In genomic region chr13:69802095-69802494, GRCm38 (mm10) we compare ENCODE assay signal across 8 mouse cellular contexts. TPM values are rescaled to one million over a fixed set of nuclear protein-coding genes. Genes with fewer than 3 reads are reported as not detected.
DNase-seq lines count a peak whose midpoint lies in the region; ATAC-seq and TF ChIP-seq lines count a peak whose summit lies in the region.

Gene Med10, plus strand, starts transcription at chr13:69802395.

- H3ac ChIP-seq in C2C12 (ENCODE audit: control insufficient read depth, insufficient read length, low read depth), result no peak within 1 kb of the TSS

- no peak for ATAC-seq in erythroid progenitor cell, adult 5-6 weeks (replicated peaks; ENCODE audit: low FRiP score, poor library complexity, severe bottlenecking)
- no peak for ATAC-seq in hindbrain, embryonic 12.5 days (ENCODE audit: low FRiP score)
- no peak for ATAC-seq in liver, embryonic 13.5 days (ENCODE audit: low read depth)

- H3K4me3 ChIP-seq in C2C12 (ENCODE audit: insufficient read depth, poor library complexity, severe bottlenecking), result no peak within 1 kb of the TSS
- H3K4me3 ChIP-seq in hindbrain, embryonic 12.5 days, result no peak within 1 kb of the TSS
- H3K4me3 ChIP-seq in liver, embryonic 13.5 days (replicated peaks), result no peak within 1 kb of the TSS

- no peaks in the 10 kb centered on the region for H3K79me2 ChIP-seq in C2C12 (ENCODE audit: control insufficient read depth, insufficient read depth)

- H3K79me3 ChIP-seq in C2C12 (ENCODE audit: low read depth), result no peaks in the 10 kb centered on the region

- 78% methylated on average over 5 of the region's 5 CpGs for WGBS in hindbrain, embryonic 12.5 days
- WGBS in liver, embryonic 13.5 days (ENCODE audit: insufficient replicate concordance), result 58% methylated on average over 5 of the region's 5 CpGs

- no peak within 1 kb of the TSS for H3K9ac ChIP-seq in hindbrain, embryonic 12.5 days
- no peak within 1 kb of the TSS for H3K9ac ChIP-seq in liver, embryonic 13.5 days

- H3K27ac ChIP-seq in hindbrain, embryonic 12.5 days, result no peak within 1 kb of the TSS
- no peak within 1 kb of the TSS for H3K27ac ChIP-seq in liver, embryonic 13.5 days

- H3K9me3 ChIP-seq in hindbrain, embryonic 12.5 days (replicated peaks), result no peaks in the 10 kb centered on the region
- no peaks in the 10 kb centered on the region for H3K9me3 ChIP-seq in liver, embryonic 13.5 days (replicated peaks)

- H3K4me1 ChIP-seq in hindbrain, embryonic 12.5 days, result no peaks in the 10 kb centered on the region
- no peaks in the 10 kb centered on the region for H3K4me1 ChIP-seq in liver, embryonic 13.5 days (replicated peaks)

- no peak for TF ChIP-seq CTCF in C2C12 (IDR thresholded peaks at IDR 0.05; ENCODE audit: control insufficient read depth, insufficient read depth, insufficient read length)

- no peak within 1 kb of the TSS for H3K4me2 ChIP-seq in hindbrain, embryonic 12.5 days (replicated peaks)
- H3K4me2 ChIP-seq in liver, embryonic 13.5 days, result no peak within 1 kb of the TSS

- DNase-seq in adrenal gland, adult 18-20 months (ENCODE audit: low spot score in 2 of 2), result no peak
- no peak for DNase-seq in adrenal gland, adult (ENCODE audit: inconsistent age in 2 of 2, low spot score in 1 of 2)
- DNase-seq in liver, embryonic 13.5 days, result no peak
- no peak for DNase-seq in embryo, embryonic 10.5 days (ENCODE audit: low spot score)
- no peak for DNase-seq in frontal cortex, postnatal 10 days (ENCODE audit: low spot score in 2 of 2)

- H3K36me3 ChIP-seq in C2C12 (ENCODE audit: control insufficient read depth, insufficient read depth), result no peaks in the 10 kb centered on the region
- no peaks in the 10 kb centered on the region for H3K36me3 ChIP-seq in hindbrain, embryonic 12.5 days
- no peaks in the 10 kb centered on the region for H3K36me3 ChIP-seq in liver, embryonic 13.5 days

- peaks cover 8% of the 10 kb centered on the region for H3K27me3 ChIP-seq in C2C12 (ENCODE audit: control insufficient read depth, insufficient read depth, insufficient read length)
- no peaks in the 10 kb centered on the region for H3K27me3 ChIP-seq in hindbrain, embryonic 12.5 days
- no peaks in the 10 kb centered on the region for H3K27me3 ChIP-seq in liver, embryonic 13.5 days

TF ChIP-seq in C2C12, 6 proteins besides CTCF, POLR2A, EP300 and RAD21:
- no peak for TF ChIP-seq FOSL1 (IDR thresholded peaks at IDR 0.05; ENCODE audit: insufficient read depth, low read length, poor library complexity, severe bottlenecking)
- no peak for TF ChIP-seq CEBPB (IDR thresholded peaks at IDR 0.05; ENCODE audit: low read depth)
- TF ChIP-seq MAX (IDR thresholded peaks at IDR 0.05), result no peak
- TF ChIP-seq MYOG (IDR thresholded peaks at IDR 0.05; ENCODE audit: control insufficient read depth, extremely low read depth, insufficient read length), result no peak
- TF ChIP-seq USF1 (IDR thresholded peaks at IDR 0.05; ENCODE audit: low read depth), result no peak
- no peak for TF ChIP-seq MYOD1 (IDR thresholded peaks at IDR 0.05; ENCODE audit: control insufficient read depth, insufficient read length, low read depth)

RNA-seq across cellular contexts. Expression of gene Med10, which starts in this region (rescaled TPM):
- total RNA-seq in adrenal gland, adult 18-20 months (2021), result 10 to 100 TPM; 45.4 to 56.2 TPM
- 73.5 TPM for polyA plus RNA-seq in C2C12 (2012; fragmentation: generic; extraction: Trizol)
- 21.3 and 38.1 TPM in 2 replicates for total RNA-seq in erythroid progenitor cell, adult 5-6 weeks (2015; ENCODE audit: low replicate concordance)
- total RNA-seq in erythroid progenitor cell, adult 5-6 weeks (2017; ENCODE audit: low replicate concordance), result 13.4 and 18.4 TPM in 2 replicates
- 169 and 171 TPM in 2 replicates for polyA plus RNA-seq in hindbrain, embryonic 12.5 days (2016; fragmentation: Nextera tagmentation; extraction: Ambion mirVana)
- 58.4 and 63.8 TPM in 2 replicates for polyA plus RNA-seq in liver, embryonic 13.5 days (2015; fragmentation: Nextera tagmentation; extraction: Ambion mirVana)
